Mouse (Mus musculus) liver, adult 2 months (tissue): ENCODE data around the gene Pcbp1. TPM values are rescaled to one million over a fixed set of nuclear protein-coding genes. Genes with fewer than 3 reads are reported as not detected.

Source experiments
- DNase-seq: peaks from one replicate; pipeline ENCODE4 v3.0.0-alpha.2; 2011; ENCODE audit warnings: low read depth, low spot score; ENCODE audit errors: extremely low read depth
- H3K27ac ChIP-seq: fragments of 200-500 bp; replicated peaks from 2 replicates; pipeline ENCODE4 v1.5.1; 2012; ENCODE audit warnings: low read depth, mild to moderate bottlenecking, control low read depth, inconsistent platforms, low read length; ENCODE audit not compliant: insufficient read depth
- H3K27me3 ChIP-seq: fragments of 200-500 bp; 2 replicates; pipeline ENCODE4 v1.6.1; 2012; ENCODE audit warnings: mild to moderate bottlenecking, moderate library complexity, low read length, inconsistent platforms; ENCODE audit not compliant: control insufficient read depth, insufficient read depth
- H3K36me3 ChIP-seq: fragments of 200-500 bp; 2 replicates; pipeline ENCODE4 v1.6.1; 2012; ENCODE audit warnings: low read length, inconsistent platforms; ENCODE audit not compliant: control insufficient read depth, insufficient read depth
- H3K4me1 ChIP-seq: fragments of 200-500 bp; 2 replicates; pipeline ENCODE4 v1.6.1; 2011; ENCODE audit warnings: low read length; ENCODE audit not compliant: control insufficient read depth, insufficient read depth
- H3K4me3 ChIP-seq: fragments of 200-500 bp; 2 replicates; pipeline ENCODE4 v1.5.1; 2011; ENCODE audit warnings: low read depth, mild to moderate bottlenecking, control low read depth, low read length, moderate library complexity; ENCODE audit not compliant: insufficient read depth
- H3K79me2 ChIP-seq: fragments of 200-500 bp; 2 replicates; pipeline ENCODE4 v1.6.1; 2012; ENCODE audit warnings: inconsistent platforms, mild to moderate bottlenecking, low read length, moderate library complexity; ENCODE audit not compliant: control insufficient read depth, insufficient read depth
- H3K9ac ChIP-seq: fragments of 200-500 bp; 2 replicates; pipeline ENCODE4 v1.6.1; 2012; ENCODE audit warnings: low read depth, mild to moderate bottlenecking, control low read depth, inconsistent platforms, low read length
- CTCF ChIP-seq: fragments of 200-500 bp; IDR thresholded peaks from 2 replicates; pipeline ENCODE4 v1.5.1; 2011; ENCODE audit warnings: low read depth, low read length, control low read depth
- POLR2A ChIP-seq: fragments of 200-500 bp; IDR thresholded peaks from 2 replicates; pipeline ENCODE4 v1.6.1; 2011; ENCODE audit warnings: low read length, control low read depth; ENCODE audit not compliant: insufficient read depth; ENCODE audit errors: extremely low read depth
- WGBS: fragments of 180-500 bp; shearing (Covaris S2); methylation state at CpG from one replicate; pipeline ENCODE4 v1.1.7; 2018; 5-methylcytosine and 5-hydroxymethylcytosine counted together
- polyA plus RNA-seq: library from polyadenylated mRNA; depleted of rRNA; stranded (reverse); fragments of >200 nt; gene quantifications from 2 replicates; pipeline ENCODE4 v1.2.3, GENCODE M21; 2012
- total RNA-seq: library from RNA; depleted of rRNA; stranded (reverse); fragments of >200 nt; gene quantifications from 2 replicates; pipeline ENCODE4 v1.2.3, GENCODE M21; 2014

The Pcbp1 gene
- total and polyA plus RNA-seq, 2 experiments = 38.2 to 119 TPM

DNA sequence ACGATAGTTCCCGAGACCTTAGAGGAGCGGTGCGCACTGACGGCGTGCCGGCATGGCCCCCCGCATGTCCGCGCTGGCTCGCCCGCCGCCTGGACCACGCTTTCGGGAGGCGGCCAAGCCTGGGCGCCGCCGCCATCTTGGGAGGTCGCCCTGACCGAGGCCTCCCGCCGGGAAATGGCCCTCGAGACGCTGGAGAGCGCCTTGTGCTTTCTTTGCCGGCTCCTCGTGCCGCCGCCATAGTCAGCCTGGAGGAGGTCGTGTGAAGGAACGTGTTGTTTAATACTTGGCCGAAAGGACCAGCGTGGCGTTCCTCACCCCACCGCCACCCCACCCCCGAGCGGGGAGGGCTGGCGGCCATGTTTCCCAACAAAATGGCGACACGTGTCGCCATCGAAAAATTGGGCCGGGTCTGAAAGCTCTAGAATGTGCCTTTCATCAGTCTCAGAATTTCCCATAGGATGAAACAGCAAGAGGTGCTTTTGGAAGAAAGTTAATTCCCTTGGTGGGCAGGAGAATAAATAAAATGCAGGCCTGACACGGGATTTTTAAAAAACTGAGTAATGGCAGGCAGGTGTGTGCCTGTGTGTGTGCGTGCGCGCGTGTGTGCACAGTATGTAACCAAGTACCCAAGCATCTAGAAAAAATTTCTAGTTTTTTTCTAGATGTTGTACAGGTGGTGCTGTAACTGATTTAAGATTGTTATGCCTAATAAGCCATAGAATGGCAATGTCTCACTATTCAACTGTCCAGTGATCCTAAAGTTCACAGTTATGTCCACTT is 1.0 kb upstream of the Pcbp1 start:
- Histone ChIP-seq H3K9ac (peak overlapping the region; percentile 97), H3K27ac (peak overlapping the region; percentile 99), H3K27me3 (no peaks in the 10 kb centered on the region), H3K36me3 (peaks cover 15% of the 10 kb centered on the region), H3K79me2 (peaks cover 12% of the 10 kb centered on the region; the same call in 1 of the 2 replicates), H3K4me1 (peaks cover 10% of the 10 kb centered on the region), H3K4me3 (peak overlapping the region; percentile 77)
- peak; percentile 57 for DNase-seq
- TF ChIP-seq POLR2A = no peak
- no peak for TF ChIP-seq CTCF
- WGBS = 3% methylated on average over 49 of the region's 49 CpGs

DNA sequence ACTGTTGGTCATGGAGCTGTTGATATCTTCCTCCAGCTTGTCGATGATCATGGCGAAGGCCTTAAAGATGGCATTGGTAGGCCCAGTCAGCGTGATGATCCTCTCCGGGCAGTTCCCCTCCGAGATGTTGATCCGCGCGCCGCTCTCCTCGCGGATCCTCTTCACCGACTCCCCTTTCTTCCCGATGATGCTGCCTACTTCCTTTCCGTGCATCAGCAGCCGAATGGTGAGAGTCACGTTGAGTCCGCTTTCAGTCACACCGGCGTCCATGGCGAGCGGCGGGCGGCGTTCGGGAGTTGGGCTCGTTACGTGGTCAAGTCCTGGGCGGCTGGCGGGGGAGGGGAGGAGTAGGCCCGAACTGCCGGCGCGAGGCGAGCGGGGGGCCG is 482 bp downstream of the Pcbp1 start:
- H3K27me3 ChIP-seq = no peaks in the 10 kb centered on the region
- peaks cover 12% of the 10 kb centered on the region; the same call in 1 of the 2 replicates for H3K79me2 ChIP-seq
- peaks cover 5% of the 10 kb centered on the region for H3K36me3 ChIP-seq
- peak overlapping the region; percentile 83 for H3K27ac ChIP-seq
- peak overlapping the region; percentile 87 for H3K9ac ChIP-seq
- DNase-seq = peak; percentile 44
- WGBS = under 1% methylated on average over 36 of the region's 36 CpGs
- peak overlapping the region; percentile 78 for H3K4me3 ChIP-seq
- peaks cover 10% of the 10 kb centered on the region for H3K4me1 ChIP-seq
- TF ChIP-seq CTCF (no peak), POLR2A (no peak)

GRCm38 (mm10) chr6:86524879-86525645 is 1.1 kb downstream of the Pcbp1 start:
- Histone ChIP-seq H3K27ac (peak overlapping the region; percentile 83), H3K79me2 (peaks cover 12% of the 10 kb centered on the region; the same call in 1 of the 2 replicates)
- WGBS = under 1% methylated on average over 51 of the region's 51 CpGs

GRCm38 (mm10) chr6:86523755-86524434 is 2.2 kb downstream of the Pcbp1 start:
- no peak for DNase-seq

More at GRCm38 (mm10) chr6:86524879-86525645, 1.1 kb downstream of the Pcbp1 start:
- Histone ChIP-seq H3K27me3 (no peaks in the 10 kb centered on the region), H3K4me1 (peaks cover 10% of the 10 kb centered on the region), H3K9ac (peak overlapping the region; percentile 87), H3K36me3 (peaks cover 4% of the 10 kb centered on the region; the same call in 1 of the 2 replicates), H3K4me3 (peak overlapping the region; percentile 78)
- no peak for TF ChIP-seq POLR2A
- TF ChIP-seq CTCF = no peak
- peak; percentile 83 for DNase-seq

DNA sequence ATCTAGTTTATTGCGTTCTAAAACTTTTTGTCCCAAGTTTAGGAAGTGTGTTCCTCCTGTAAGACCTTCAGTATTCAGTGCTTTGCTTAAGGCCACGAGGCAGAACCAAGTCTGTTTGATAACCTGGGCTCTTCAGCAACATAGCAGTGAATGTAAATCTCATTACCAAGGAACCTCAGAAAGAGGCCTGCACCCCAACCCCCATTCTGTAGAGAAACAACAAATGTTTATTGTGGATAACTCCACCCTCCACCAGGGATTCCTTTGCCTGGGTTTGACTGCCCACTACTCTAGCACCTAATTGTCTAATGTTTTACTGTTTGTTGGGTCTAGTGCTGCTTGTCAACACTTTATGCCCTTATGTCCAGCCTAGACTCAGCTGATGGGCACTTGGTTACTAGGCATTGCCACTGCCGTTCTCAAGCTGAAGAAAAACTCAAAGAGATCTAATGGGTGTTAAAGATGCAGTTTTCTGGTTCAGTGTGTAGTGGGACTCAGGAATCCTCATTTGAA is 2.8 kb downstream of the Pcbp1 start:
- no peak for DNase-seq
- H3K27ac ChIP-seq = peak overlapping the region; percentile 27; the same call in 1 of the 2 replicates

More at GRCm38 (mm10) chr6:86523755-86524434, 2.2 kb downstream of the Pcbp1 start:
- peak overlapping the region; percentile 54 for H3K27ac ChIP-seq
- peak overlapping the region; percentile 78 for H3K4me3 ChIP-seq
- H3K36me3 ChIP-seq = peaks cover 2% of the 10 kb centered on the region; the same call in 1 of the 2 replicates
- H3K4me1 ChIP-seq = peaks cover 10% of the 10 kb centered on the region
- H3K27me3 ChIP-seq = no peaks in the 10 kb centered on the region
- TF ChIP-seq CTCF (no peak), POLR2A (no peak)
- peaks cover 12% of the 10 kb centered on the region; the same call in 1 of the 2 replicates for H3K79me2 ChIP-seq
- WGBS = under 1% methylated on average over 15 of the region's 15 CpGs
- peak overlapping the region; percentile 86 for H3K9ac ChIP-seq

More for the DNA sequence above, 2.8 kb downstream of the Pcbp1 start:
- WGBS = 27% methylated on average over 3 of the region's 3 CpGs
- Histone ChIP-seq H3K4me3 (peak overlapping the region; percentile 78), H3K4me1 (peaks cover 8% of the 10 kb centered on the region), H3K27me3 (no peaks in the 10 kb centered on the region), H3K36me3 (peaks cover 2% of the 10 kb centered on the region; the same call in 1 of the 2 replicates), H3K79me2 (peaks cover 12% of the 10 kb centered on the region; the same call in 1 of the 2 replicates), H3K9ac (peak overlapping the region; percentile 86)
- TF ChIP-seq CTCF (no peak), POLR2A (no peak)
